Mouse (Mus musculus): Measurements from ENCODE around the gene Sirt3.

Gene Sirt3

DNA sequence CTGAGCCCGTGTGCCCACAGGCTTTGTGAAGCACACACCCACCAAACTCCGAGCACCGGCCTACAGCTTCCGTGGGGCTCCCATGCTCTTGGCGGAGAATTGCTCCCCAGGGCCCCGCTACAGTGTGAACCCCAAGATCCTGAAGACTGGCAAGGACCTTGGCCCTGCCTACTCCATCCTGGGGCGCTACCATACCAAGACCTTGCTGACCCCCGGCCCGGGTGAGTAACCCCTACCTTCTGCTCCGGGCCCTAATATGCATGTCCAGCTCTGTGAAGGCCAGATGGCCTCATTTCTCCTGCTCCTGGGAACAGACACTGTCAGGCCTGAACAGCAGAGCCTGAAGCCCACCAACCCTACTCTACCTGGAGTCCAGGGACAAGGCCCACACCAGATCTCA lies 33.5 kb downstream of the Sirt3 start:
- DNase-seq (ENCODE audit: low spot score in 2 of 2): no peak

GRCm38 (mm10) chr7:140847755-140848580 lies 34.1 kb downstream of the Sirt3 start, which contains the start of gene Odf3:
Gene Odf3 (plus strand): TSS chr7:140847805.
- no peak for DNase-seq (ENCODE audit: low spot score in 2 of 2)

- no peak for DNase-seq (ENCODE audit: low spot score in 2 of 2)
Measured at GRCm38 (mm10) chr7:140846676-140847075, 35.4 kb downstream of the Sirt3 start.

DNA sequence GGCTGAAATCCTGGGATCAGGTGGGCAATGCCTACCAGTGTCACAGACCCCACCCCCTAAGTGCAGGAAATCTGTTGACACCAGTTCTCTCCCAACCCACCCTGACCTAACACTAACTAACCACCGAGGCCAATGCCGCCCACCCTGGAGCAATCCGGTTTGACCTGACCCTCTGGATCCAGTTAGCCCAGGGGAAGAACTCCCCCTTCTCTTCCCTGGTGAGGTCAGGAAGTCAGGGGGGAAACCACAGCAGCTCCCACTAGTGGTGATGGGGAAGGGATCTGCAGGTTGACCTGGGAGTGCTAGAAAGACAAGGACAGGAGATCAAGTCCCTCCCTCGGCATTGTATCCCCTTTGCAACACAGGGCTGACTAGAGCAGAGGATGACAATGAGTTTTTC lies 36.4 kb downstream of the Sirt3 start:
- no peak for DNase-seq (ENCODE audit: low spot score in 2 of 2)

DNA sequence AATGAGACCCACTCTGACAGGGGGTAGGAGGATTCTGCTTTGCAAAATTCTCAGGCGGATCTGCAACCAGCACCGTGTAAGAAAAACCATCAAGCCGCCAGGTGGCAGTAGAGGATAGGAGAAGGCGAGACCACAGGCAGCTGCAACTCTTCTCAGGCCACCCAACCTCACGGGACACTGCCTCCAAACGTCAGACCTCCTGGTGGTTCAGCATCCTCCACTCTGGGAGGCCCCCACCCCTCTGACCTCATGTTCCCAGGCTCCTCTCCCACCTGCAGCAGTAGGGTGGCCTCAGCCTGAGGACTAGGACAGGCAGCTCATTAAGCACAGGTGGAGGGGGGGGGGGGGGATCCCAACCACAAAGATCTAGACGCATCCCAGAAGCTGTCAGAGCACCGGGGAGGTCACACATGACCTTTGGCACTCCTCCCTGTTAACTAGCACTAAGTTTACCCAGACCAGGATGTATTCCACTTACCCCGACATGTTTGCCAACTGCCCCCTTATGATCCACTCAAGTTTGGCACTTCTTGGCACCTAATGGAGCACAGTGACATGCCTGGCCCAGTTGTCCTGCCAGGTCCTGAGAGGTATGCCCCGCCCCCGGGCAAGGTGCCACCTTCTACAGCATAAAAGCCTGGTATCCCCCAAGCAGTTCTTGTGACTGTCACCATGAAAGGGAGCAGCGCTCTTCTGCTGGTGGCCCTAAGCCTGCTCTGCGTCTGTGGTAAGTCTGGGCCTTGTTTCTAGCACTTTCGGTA lies 37.0 kb downstream of the Sirt3 start, which contains the start of gene Scgb1c1:
TSS of gene Scgb1c1 (plus strand) at position 643 of the 761 bp plus-strand sequence.
- DNase-seq (ENCODE audit: low spot score in 2 of 2): peak in 1 of 2 experiments; percentile 89

DNA sequence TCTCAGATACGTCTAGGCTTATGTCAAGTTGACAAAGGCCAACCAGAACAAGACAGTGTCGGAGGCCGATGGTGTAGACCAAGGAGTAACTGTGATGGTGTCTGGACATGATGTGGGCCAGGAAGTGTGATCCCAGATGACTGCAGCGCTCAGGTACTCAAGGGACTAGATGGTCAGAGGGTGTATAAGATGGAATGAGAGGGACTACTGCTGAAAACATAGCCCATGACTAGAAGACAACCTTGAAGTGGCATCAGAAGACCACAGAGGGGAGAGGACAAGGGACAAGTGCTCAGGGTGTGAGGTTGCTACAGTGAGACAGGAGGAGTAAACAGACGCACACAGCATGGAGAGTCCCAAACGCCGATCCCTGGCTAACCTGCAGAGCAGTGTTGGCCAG lies 38.3 kb downstream of the Sirt3 start:
- DNase-seq (ENCODE audit: low spot score in 2 of 2): no peak

GRCm38 (mm10) chr7:140840750-140841735 lies 41.1 kb downstream of the Sirt3 start:
- no peak for DNase-seq (ENCODE audit: low spot score in 2 of 2)

- no peak for DNase-seq (ENCODE audit: low spot score in 2 of 2)
Measured at GRCm38 (mm10) chr7:140839556-140839955, 42.6 kb downstream of the Sirt3 start.

DNA sequence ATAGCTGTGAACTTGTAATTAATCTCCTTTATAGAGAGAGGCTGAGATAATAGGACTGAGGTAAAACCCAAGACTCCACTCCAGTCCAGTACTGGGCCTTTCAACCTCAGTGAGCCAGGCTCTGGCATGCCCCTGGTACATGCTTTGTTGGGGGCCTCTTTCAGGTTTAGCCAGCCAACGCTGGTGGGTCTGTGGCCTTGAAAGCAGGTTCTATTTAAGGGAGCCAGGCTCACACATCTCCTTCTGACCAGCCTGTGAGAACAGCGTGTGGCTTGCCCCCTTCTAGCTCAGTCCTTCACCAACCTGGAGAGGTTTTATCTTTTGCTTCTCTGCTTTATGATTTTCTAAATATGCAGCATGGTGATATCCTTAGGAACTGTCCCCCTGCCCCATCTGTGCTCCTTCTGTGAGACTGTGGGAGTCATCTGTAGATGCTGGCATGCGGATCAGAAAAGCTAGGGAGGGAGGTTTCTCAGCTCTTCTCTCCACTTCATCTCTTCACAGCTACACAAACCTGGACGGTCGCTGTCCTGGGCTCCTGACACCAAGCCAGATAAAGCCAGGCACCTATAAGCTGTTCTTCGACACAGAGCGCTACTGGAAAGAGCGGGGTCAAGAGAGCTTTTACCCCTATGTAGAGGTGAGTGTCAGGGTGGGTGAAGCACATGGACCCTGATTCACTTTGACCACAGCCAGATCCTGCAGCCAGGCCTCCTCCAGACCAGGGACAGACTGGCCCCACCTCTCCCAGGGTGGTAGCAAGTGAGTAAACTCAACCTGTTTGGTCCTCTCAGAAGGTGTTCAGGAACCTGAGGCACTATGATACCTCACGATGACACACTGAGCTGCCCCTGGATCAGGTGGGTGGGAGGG lies 45.6 kb downstream of the Sirt3 start:
- DNase-seq (ENCODE audit: low spot score in 2 of 2): peak in 1 of 2 experiments; percentile 76

- no peak for DNase-seq (ENCODE audit: low spot score in 2 of 2)
Measured at GRCm38 (mm10) chr7:140835758-140836087, 46.4 kb downstream of the Sirt3 start.

GRCm38 (mm10) chr7:140834968-140835757 lies 46.9 kb downstream of the Sirt3 start, which contains the start of gene Urah:
Gene Urah (plus strand): TSS chr7:140835018.
- no peak for DNase-seq (ENCODE audit: low spot score in 2 of 2)

DNA sequence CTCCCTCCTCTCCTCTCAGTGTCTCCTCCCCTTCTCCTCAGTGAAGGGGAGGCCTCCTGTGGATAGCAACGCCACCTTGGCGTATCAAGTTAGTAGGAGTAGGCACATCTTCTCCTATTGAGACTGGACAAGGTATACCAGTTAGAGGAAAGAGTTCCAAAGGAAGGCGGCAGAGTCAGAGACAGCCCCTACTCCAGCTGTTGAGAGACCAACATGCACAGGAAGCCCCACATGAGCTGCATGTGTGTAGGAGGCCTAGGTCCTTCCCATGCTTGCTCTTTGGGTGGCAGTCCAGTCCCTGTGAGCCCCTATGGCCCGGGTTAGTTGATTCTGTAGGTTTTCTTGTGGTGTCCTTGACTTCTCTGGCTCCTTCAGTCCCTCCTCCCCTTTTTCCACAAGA lies 48.8 kb downstream of the Sirt3 start:
- DNase-seq (ENCODE audit: low spot score in 2 of 2): no peak

GRCm38 (mm10) chr7:140831447-140831846 lies 50.7 kb downstream of the Sirt3 start:
- no peak for DNase-seq (ENCODE audit: low spot score in 2 of 2)

DNA sequence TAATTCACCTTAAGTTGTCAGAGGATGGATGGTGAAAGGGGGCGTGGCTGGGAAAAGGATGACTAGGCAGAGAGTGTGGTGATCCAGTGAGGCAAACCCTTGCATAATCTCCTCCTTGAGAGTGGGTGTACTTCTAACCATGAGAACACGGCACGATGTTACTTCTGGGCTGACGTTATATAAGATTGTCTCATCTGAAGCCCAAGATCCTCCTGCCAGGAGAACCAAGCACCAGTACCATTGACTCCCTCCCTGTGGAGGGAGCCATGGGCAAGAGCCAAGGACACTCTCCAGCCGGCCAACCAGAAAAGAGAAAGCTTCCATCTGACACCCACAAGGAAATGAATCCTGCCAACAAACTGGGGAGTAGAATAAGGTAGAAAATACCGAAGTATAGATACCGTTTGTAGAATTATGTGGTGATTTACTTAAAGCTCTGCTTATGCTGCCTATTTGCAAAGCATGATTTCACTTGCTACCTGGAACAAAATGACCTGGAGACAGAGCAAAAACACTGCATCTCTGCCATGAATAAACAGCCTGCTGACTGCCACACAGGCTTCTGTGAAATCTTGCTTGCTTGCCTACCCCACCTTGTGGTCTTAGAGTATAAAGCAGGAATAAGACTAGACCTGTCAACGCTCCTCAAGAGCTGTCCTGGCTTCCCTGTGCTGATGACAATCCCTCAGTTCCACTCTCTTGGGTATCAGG lies 53.8 kb downstream of the Sirt3 start:
- DNase-seq (ENCODE audit: low spot score in 2 of 2): peak; percentile 75 to 76

DNA sequence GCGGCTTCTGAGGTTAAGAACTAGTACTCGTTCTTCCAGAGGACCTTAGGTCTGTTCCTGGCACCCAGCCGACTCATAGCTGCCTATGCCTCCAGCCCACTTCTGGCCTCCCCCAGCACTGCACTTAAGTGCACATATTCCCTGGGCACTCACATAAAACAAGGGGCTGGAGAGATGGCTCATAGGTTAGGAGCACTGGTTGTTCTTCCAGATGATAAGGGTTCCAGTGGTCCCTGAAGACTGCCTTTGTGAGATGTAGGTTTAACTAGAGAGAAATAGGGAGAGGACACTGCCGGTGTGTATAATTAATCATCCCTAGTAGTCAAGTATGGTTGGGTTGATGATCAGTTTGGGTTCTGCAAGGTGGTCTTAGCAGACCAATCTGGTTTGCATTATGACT lies 59.4 kb downstream of the Sirt3 start:
- no peak for DNase-seq (ENCODE audit: low spot score in 2 of 2)

DNA sequence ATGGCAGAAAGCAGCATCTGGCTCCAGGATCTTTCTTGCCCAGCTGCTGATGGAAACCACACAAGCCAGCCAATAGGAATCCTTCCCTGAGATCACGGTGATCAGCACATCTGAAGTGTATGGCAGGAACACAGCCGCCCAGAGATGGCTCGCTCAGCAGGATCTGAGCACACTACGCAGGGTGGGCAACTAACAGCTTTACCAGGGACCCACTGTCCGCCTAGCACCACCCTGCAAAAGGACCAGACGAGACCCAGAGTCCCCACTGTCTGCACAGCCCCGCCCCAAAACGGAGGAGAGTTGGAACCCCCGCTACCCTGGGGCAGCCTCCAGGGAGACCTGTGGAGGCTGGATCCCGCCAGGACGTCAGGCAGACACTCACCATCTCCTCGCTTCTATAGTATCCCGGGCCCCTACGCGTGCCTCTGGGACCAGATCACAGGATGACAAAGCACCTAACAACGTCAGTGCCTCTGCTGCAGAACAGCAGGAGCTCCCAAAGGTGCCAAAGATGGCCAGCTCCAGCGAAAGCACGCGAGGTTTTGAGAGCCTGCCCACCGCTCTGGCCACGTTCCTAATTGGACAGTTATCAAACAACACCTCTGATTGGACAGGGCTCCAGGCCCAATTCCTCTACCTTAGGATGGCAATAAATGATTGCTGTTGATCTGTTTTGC lies 60.3 kb downstream of the Sirt3 start, which contains the start of gene Zfp941:
TSS of gene Zfp941 (minus strand) at position 526 of the 677 bp plus-strand sequence.
- peak; percentile 66 to 80 for DNase-seq (ENCODE audit: low spot score in 2 of 2)

GRCm38 (mm10) chr7:140821305-140821652 lies 60.8 kb downstream of the Sirt3 start:
- DNase-seq (ENCODE audit: low spot score in 2 of 2): no peak

GRCm38 (mm10) chr7:140820173-140820572 lies 61.9 kb downstream of the Sirt3 start:
- no peak for DNase-seq (ENCODE audit: low spot score in 2 of 2)
